Comparison of ENCODE assay signal across 9 mouse cellular contexts in the genomic region with DNA sequence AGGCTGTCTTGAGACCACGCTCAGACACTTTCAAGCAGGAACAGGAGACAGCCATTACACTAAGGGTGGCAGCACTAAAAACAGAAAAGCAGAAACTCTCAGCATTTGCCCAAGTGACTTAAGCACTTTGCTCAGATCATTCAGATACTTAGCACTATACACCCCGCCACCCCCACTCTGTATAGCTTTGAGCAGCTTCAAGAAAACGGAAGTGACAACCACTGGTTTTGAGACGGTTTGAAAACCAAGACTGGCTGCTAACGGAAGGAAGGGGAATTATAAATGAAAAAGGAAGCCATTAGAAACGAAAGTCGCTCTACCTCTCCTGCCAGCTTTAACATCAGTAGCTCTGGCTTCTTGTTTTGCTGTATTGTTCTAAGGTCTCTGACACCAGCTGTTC. TPM values are rescaled to one million over a fixed set of nuclear protein-coding genes. Genes with fewer than 3 reads are reported as not detected.
DNase-seq lines count a peak whose midpoint lies in the region; ATAC-seq and TF ChIP-seq lines count a peak whose summit lies in the region.
"Had no signal": no experiment of that assay in that cellular context is flagged by ENCODE, and none has a peak within 500 bp of the region (broad histone marks: within the 10 kb centered on the region; RNA-seq: fewer than 3 reads in every experiment).

No protein-coding gene starts in this region.

- 63% methylated on average over 7 of the region's 7 CpGs for WGBS in heart, embryonic 16.5 days
- WGBS in olfactory bulb, adult 2 months: 58% methylated on average over 7 of the region's 7 CpGs
- WGBS in cerebellum, adult 2 months: 73% methylated on average over 7 of the region's 7 CpGs

- peak overlapping the region; percentile 79 for H3K27ac ChIP-seq in heart, embryonic 16.5 days (ENCODE audit: low read length)
- H3K27ac ChIP-seq in olfactory bulb, adult 2 months (ENCODE audit: insufficient read depth, low read depth, low read length): peak overlapping the region; percentile 32; the same call in 1 of the 2 replicates
- no peak overlapping the region for H3K27ac ChIP-seq in cerebellum, adult 2 months (ENCODE audit: insufficient read depth, low read length)
- H3K27ac ChIP-seq: midbrain, embryonic 12.5 days had no signal

- no peaks in the 10 kb centered on the region for H3K27me3 ChIP-seq in heart, embryonic 16.5 days (ENCODE audit: control insufficient read depth, insufficient read depth, low read length)
- H3K27me3 ChIP-seq in cerebellum, adult 2 months (ENCODE audit: control insufficient read depth, insufficient read depth, low read length): no peaks in the 10 kb centered on the region
- H3K27me3 ChIP-seq: midbrain, embryonic 12.5 days had no signal

- peak; percentile 25; the same call in 1 of the 2 replicates for ATAC-seq in heart, embryonic 16.5 days (replicated peaks; ENCODE audit: extremely low read depth, insufficient read depth, low FRiP score)
- ATAC-seq in CD4-positive, CD25-positive, alpha-beta regulatory T cell, adult 4 months: peak; percentile 74

- H3K36me3 ChIP-seq in heart, embryonic 16.5 days (ENCODE audit: control insufficient read depth, insufficient read depth): peaks cover 7% of the 10 kb centered on the region

- peak overlapping the region; percentile 54 for H3K9ac ChIP-seq in heart, embryonic 16.5 days (ENCODE audit: low read length)
- H3K9ac ChIP-seq: midbrain, embryonic 12.5 days had no signal

- TF ChIP-seq POLR2A in olfactory bulb, adult 2 months (IDR thresholded peaks at IDR 0.05; ENCODE audit: insufficient read depth, low read depth, low read length): no peak
- TF ChIP-seq POLR2A in cerebellum, adult 2 months (IDR thresholded peaks at IDR 0.05; ENCODE audit: borderline replicate concordance, insufficient read depth, low read length): no peak

- DNase-seq in heart, postnatal 4 days: no peak
- peak; percentile 32 for DNase-seq in kidney, postnatal 10 days
- DNase-seq in cerebellum, adult 2 months: no peak
- DNase-seq in gastrocnemius, adult 8-10 months (ENCODE audit: low spot score in 2 of 2): no peak
- DNase-seq in yolk sac, embryonic 10.5 days (ENCODE audit: low spot score): no peak

- peaks cover 56% of the 10 kb centered on the region for H3K4me1 ChIP-seq in heart, embryonic 16.5 days (ENCODE audit: control insufficient read depth, insufficient read depth, low read length)
- peaks cover 28% of the 10 kb centered on the region for H3K4me1 ChIP-seq in olfactory bulb, adult 2 months (ENCODE audit: control insufficient read depth, insufficient read depth, low read length)
- peaks cover 16% of the 10 kb centered on the region for H3K4me1 ChIP-seq in cerebellum, adult 2 months (ENCODE audit: control insufficient read depth, insufficient read depth, low read length)

- H3K9me3 ChIP-seq in heart, embryonic 16.5 days (replicated peaks; ENCODE audit: control insufficient read depth, low read length): no peaks in the 10 kb centered on the region
- H3K9me3 ChIP-seq: midbrain, embryonic 12.5 days had no signal

- no peak for TF ChIP-seq CTCF in olfactory bulb, adult 2 months (IDR thresholded peaks at IDR 0.05; ENCODE audit: insufficient read depth, low read depth, low read length)
- no peak for TF ChIP-seq CTCF in cerebellum, adult 2 months (IDR thresholded peaks at IDR 0.05; ENCODE audit: borderline replicate concordance, insufficient read depth, low read depth, low read length)

- peak overlapping the region; percentile 45 for H3K4me2 ChIP-seq in heart, embryonic 16.5 days (ENCODE audit: low read depth, low read length)
- H3K4me2 ChIP-seq: midbrain, embryonic 12.5 days had no signal

- H3K4me3 ChIP-seq in heart, embryonic 16.5 days (ENCODE audit: low read length): peak overlapping the region; percentile 21
- H3K4me3 ChIP-seq in olfactory bulb, adult 2 months (ENCODE audit: insufficient read depth, low read depth, low read length): no peak overlapping the region
- H3K4me3 ChIP-seq in cerebellum, adult 2 months (replicated peaks; ENCODE audit: insufficient read depth, low read depth, low read length): no peak overlapping the region
- H3K4me3 ChIP-seq: midbrain, embryonic 12.5 days had no signal

RNA-seq across cellular contexts. Expression of a gene that starts 5.0 kb away (rescaled TPM):
- polyA plus RNA-seq in heart, embryonic 16.5 days (2015; fragmentation: Nextera tagmentation; extraction: Ambion mirVana): 4.9 and 5.8 TPM in 2 replicates
- total RNA-seq in heart, postnatal 4 days (2021): 10 to 100 TPM; 79.1 to 81.3 TPM
- 1 to 10 TPM; 6.7 to 9.1 TPM for polyA plus RNA-seq in CD4-positive, CD25-positive, alpha-beta regulatory T cell, adult 4 months (2017; shearing (Covaris generic))
- 310 and 891 TPM in 2 replicates for polyA plus RNA-seq in olfactory bulb, adult 2 months (2012; ENCODE audit: insufficient read depth, insufficient read length, low replicate concordance, missing spikeins)
- 130 and 136 TPM in 2 replicates for polyA plus RNA-seq in cerebellum, adult 2 months (2012; rRNA removed)
- total RNA-seq in gastrocnemius, adult 8-10 months (2022): 10 to 100 TPM; 48.2 to 53.4 (median 49.4) TPM

RNA-seq across cellular contexts. Expression of a gene that starts 22.6 kb away (rescaled TPM):
- 1.0 and 1.5 TPM in 2 replicates for polyA plus RNA-seq in heart, embryonic 16.5 days (2015; fragmentation: Nextera tagmentation; extraction: Ambion mirVana)
- 1 to 10 TPM; 6.6 to 8.5 TPM for total RNA-seq in heart, postnatal 4 days (2021)
- 1 to 10 TPM; 2.9 to 4.2 TPM for polyA plus RNA-seq in CD4-positive, CD25-positive, alpha-beta regulatory T cell, adult 4 months (2017; shearing (Covaris generic))
- not detected in 2 replicates for polyA plus RNA-seq in olfactory bulb, adult 2 months (2012; ENCODE audit: insufficient read depth, insufficient read length, low replicate concordance, missing spikeins)
- polyA plus RNA-seq in cerebellum, adult 2 months (2012; rRNA removed): 45.2 and 47.9 TPM in 2 replicates
- 1 to 10 TPM; 1.4 to 2.3 (median 2.0) TPM for total RNA-seq in gastrocnemius, adult 8-10 months (2022)

RNA-seq across cellular contexts. Expression of a gene that starts 31.1 kb away (rescaled TPM):
- polyA plus RNA-seq in heart, embryonic 16.5 days (2015; fragmentation: Nextera tagmentation; extraction: Ambion mirVana): 76.6 and 82.0 TPM in 2 replicates
- 10 to 100 TPM; 51.5 to 54.7 TPM for total RNA-seq in heart, postnatal 4 days (2021)
- polyA plus RNA-seq in CD4-positive, CD25-positive, alpha-beta regulatory T cell, adult 4 months (2017; shearing (Covaris generic)): 10 to 100 TPM; 45.4 to 48.2 TPM
- polyA plus RNA-seq in olfactory bulb, adult 2 months (2012; ENCODE audit: insufficient read depth, insufficient read length, low replicate concordance, missing spikeins): not detected in 2 replicates
- 94.5 and 96.8 TPM in 2 replicates for polyA plus RNA-seq in cerebellum, adult 2 months (2012; rRNA removed)
- 10 to 100 TPM; 23.4 to 28.8 (median 24.4) TPM for total RNA-seq in gastrocnemius, adult 8-10 months (2022)

RNA-seq across cellular contexts. Expression of a gene that starts 36.6 kb away (rescaled TPM):
- polyA plus RNA-seq in heart, embryonic 16.5 days (2015; fragmentation: Nextera tagmentation; extraction: Ambion mirVana): 0.49 and 1.1 TPM in 2 replicates
- 1 to 10 TPM; 4.1 to 5.9 TPM for total RNA-seq in heart, postnatal 4 days (2021)
- polyA plus RNA-seq in CD4-positive, CD25-positive, alpha-beta regulatory T cell, adult 4 months (2017; shearing (Covaris generic)): not detected
- polyA plus RNA-seq in olfactory bulb, adult 2 months (2012; ENCODE audit: insufficient read depth, insufficient read length, low replicate concordance, missing spikeins): not detected in 2 replicates
- 177 and 182 TPM in 2 replicates for polyA plus RNA-seq in cerebellum, adult 2 months (2012; rRNA removed)
- total RNA-seq in gastrocnemius, adult 8-10 months (2022): under 1 TPM; 0.13 to 0.49 (median 0.39) TPM

RNA-seq across cellular contexts. Expression of a gene that starts 49.9 kb away (rescaled TPM):
- polyA plus RNA-seq in heart, embryonic 16.5 days (2015; fragmentation: Nextera tagmentation; extraction: Ambion mirVana): 0.17 TPM in 1 of 2 replicates, not detected in the other
- not detected for total RNA-seq in heart, postnatal 4 days (2021)
- polyA plus RNA-seq in CD4-positive, CD25-positive, alpha-beta regulatory T cell, adult 4 months (2017; shearing (Covaris generic)): not detected
- polyA plus RNA-seq in olfactory bulb, adult 2 months (2012; ENCODE audit: insufficient read depth, insufficient read length, low replicate concordance, missing spikeins): not detected in 2 replicates
- 1.4 TPM in 2 replicates for polyA plus RNA-seq in cerebellum, adult 2 months (2012; rRNA removed)
- not detected for total RNA-seq in gastrocnemius, adult 8-10 months (2022)

Comparison
In these comparisons a context has a peak if more than half of its experiments do, and no peak if none do; other contexts are left out.
1. RNA of a gene that starts 5.0 kb away (polyA plus RNA-seq): 310 to 891 TPM in olfactory bulb, adult 2 months and 130 to 136 TPM in cerebellum, adult 2 months; 6.7 to 9.1 TPM in CD4-positive, CD25-positive, alpha-beta regulatory T cell, adult 4 months and 4.9 to 5.8 TPM in heart, embryonic 16.5 days; every median in the first group is over 10 times any median in the second.
2. RNA of a gene that starts 31.1 kb away (polyA plus RNA-seq): 94.5 to 96.8 TPM in cerebellum, adult 2 months, 76.6 to 82.0 TPM in heart, embryonic 16.5 days and 45.4 to 48.2 TPM in CD4-positive, CD25-positive, alpha-beta regulatory T cell, adult 4 months; not detected in olfactory bulb, adult 2 months; every median in the first group is over 10 times any median in the second.